ENCODE assay signal across 8 mouse cellular contexts in the genomic region with DNA sequence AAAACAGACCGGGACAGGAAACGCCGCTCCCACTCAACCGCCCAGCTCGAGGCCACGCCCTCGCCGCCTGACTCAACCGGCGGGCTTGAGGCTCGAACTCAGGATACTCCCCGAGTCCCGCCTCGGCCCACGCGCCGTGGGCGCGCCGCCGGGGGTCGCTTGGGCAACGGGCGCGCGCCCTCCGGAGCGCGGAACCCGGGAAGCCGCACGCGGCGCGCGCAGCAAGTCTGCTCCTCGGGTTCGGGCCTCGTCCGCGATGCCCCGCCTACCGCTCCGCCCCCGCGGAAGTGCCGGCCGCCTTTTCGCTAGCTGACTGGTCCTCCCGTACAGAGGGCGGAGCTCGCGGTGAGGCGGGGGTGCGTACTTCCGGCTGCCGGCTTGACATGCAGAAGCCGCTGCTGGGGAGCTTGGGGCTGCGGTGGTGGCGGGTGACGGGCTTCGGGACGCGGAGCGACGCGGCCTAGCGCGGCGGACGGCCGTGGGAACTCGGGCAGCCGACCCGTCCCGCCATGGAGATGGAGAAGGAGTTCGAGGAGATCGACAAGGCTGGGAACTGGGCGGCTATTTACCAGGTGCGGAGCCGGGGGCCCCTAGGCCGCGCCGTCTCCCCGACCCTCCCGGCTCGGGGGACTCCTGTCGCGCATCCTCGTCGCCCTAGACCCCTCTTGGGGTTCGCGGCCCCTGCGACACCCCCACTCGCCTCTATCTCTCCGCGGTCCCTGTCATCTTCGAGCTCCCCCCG. TPM values are rescaled to one million over a fixed set of nuclear protein-coding genes. Genes with fewer than 3 reads are reported as not detected.
DNase-seq lines count a peak whose midpoint lies in the region; ATAC-seq lines count a peak whose summit lies in the region.

Ptpn1 (plus strand) TSS at position 73 of the 742 bp plus-strand sequence.

- peak within 1 kb of the TSS; percentile 74 for H3K4me3 ChIP-seq in intestine, embryonic 14.5 days (ENCODE audit: low read depth, low read length)

- peak within 1 kb of the TSS; percentile 74 for H3K27ac ChIP-seq in intestine, embryonic 14.5 days (ENCODE audit: low read depth)

- H3K4me1 ChIP-seq in intestine, embryonic 14.5 days (replicated peaks; ENCODE audit: control insufficient read depth, insufficient read depth, low read length): peaks cover 19% of the 10 kb centered on the region

- ATAC-seq in intestine, embryonic 14.5 days (replicated peaks; ENCODE audit: low FRiP score, low TSS enrichment, low read depth): peak; percentile 94

- WGBS in intestine, embryonic 14.5 days: under 1% methylated on average over 96 of the region's 99 CpGs

- intact Hi-C loops in left cerebral cortex, postnatal 14 days (cut with DNase I): no loop called here

- DNase-seq in adrenal gland, adult 18-20 months (ENCODE audit: low spot score in 2 of 2): peak; percentile 96
- peak; percentile 97 for DNase-seq in embryo, embryonic 11 days
- peak; percentile 98 for DNase-seq in gastrocnemius, postnatal 25 days
- peak; percentile 97 for DNase-seq in intestine, embryonic 14.5 days (ENCODE audit: low spot score)
- DNase-seq in left cerebral cortex, postnatal 14 days (ENCODE audit: low spot score in 2 of 2): peak; percentile 98 to 99
- DNase-seq in mesoderm, embryonic 11.5 days (ENCODE audit: low read depth, low spot score): peak; percentile 96
- peak; percentile 97 for DNase-seq in right cerebral cortex, postnatal 36 days (ENCODE audit: low spot score in 2 of 2)
- DNase-seq in yolk sac, embryonic 10.5 days (ENCODE audit: low spot score): peak; percentile 97

- H3K4me2 ChIP-seq in intestine, embryonic 14.5 days (ENCODE audit: low read length): peak within 1 kb of the TSS; percentile 73

- H3K9me3 ChIP-seq in intestine, embryonic 14.5 days (ENCODE audit: control insufficient read depth, low read length): no peaks in the 10 kb centered on the region

- no peaks in the 10 kb centered on the region for H3K36me3 ChIP-seq in intestine, embryonic 14.5 days (ENCODE audit: control insufficient read depth, insufficient read depth, low read length)

- no peaks in the 10 kb centered on the region for H3K27me3 ChIP-seq in intestine, embryonic 14.5 days (replicated peaks; ENCODE audit: control insufficient read depth, insufficient read depth, low read length)

- peak within 1 kb of the TSS; percentile 79 for H3K9ac ChIP-seq in intestine, embryonic 14.5 days (ENCODE audit: low read length)

RNA-seq across cellular contexts. Expression of gene Ptpn1, which starts in this region (rescaled TPM):
- total RNA-seq in adrenal gland, adult 18-20 months (2021): 10 to 100 TPM; 56.6 to 64.4 TPM
- total RNA-seq in gastrocnemius, postnatal 25 days (2021): 10 to 100 TPM; 13.5 to 14.3 TPM
- polyA plus RNA-seq in intestine, embryonic 14.5 days (2014; fragmentation: Nextera tagmentation; extraction: Ambion mirVana): 42.6 and 47.8 TPM in 2 replicates
- 10 to 100 TPM; 62.3 to 66.7 TPM for total RNA-seq in left cerebral cortex, postnatal 14 days (2021)

Comparison
In these comparisons a context has a peak if more than half of its experiments do, and no peak if none do; other contexts are left out.
1. Peak in every context shown above with its lines: DNase-seq, ATAC-seq, H3K4me3 ChIP-seq and H3K27ac ChIP-seq.